Comparison of ENCODE assay signal across 24 mouse cellular contexts in the genomic region with DNA sequence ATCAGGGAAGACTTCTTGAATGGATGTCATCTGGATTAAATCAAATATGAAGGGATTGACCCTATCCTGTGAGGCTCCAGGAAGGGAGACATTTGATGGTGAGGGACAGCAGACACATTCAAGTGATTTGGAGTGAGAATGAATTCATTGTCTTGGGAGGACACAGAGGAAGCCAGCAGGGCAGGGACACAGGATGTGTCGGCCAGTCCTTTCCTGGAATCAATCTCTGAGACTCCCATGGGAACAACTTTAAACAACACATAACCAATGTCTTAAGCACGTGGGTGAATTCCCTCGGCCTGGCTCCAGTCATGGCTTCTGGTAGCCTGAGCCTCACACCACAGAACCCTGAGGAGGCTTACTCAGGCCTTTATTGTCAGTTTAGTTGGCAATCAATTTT. TPM values are rescaled to one million over a fixed set of nuclear protein-coding genes. Genes with fewer than 3 reads are reported as not detected.
DNase-seq lines count a peak whose midpoint lies in the region; ATAC-seq and TF ChIP-seq lines count a peak whose summit lies in the region.
"Had no signal": no experiment of that assay in that cellular context is flagged by ENCODE, and none has a peak within 500 bp of the region (broad histone marks: within the 10 kb centered on the region; RNA-seq: fewer than 3 reads in every experiment).

No protein-coding gene starts in this region.

- H3K9ac ChIP-seq in kidney, embryonic 16.5 days (replicated peaks; ENCODE audit: low read length): no peak overlapping the region
- H3K9ac ChIP-seq in lung, postnatal 0 days (replicated peaks; ENCODE audit: low read depth): no peak overlapping the region
- H3K9ac ChIP-seq in midbrain, embryonic 16.5 days (ENCODE audit: low read depth, low read length): no peak overlapping the region
- H3K9ac ChIP-seq: embryonic facial prominence, embryonic 15.5 days; hindbrain, embryonic 14.5 days; liver, embryonic 13.5 days; lung, embryonic 15.5 days; midbrain, embryonic 13.5 days; neural tube, embryonic 12.5 days had no signal

- WGBS in kidney, embryonic 16.5 days: 44% methylated on average over 3 of the region's 3 CpGs
- 57% methylated on average over 3 of the region's 3 CpGs for WGBS in lung, postnatal 0 days
- 37% methylated on average over 3 of the region's 3 CpGs for WGBS in lung, adult 2 months
- WGBS in midbrain, embryonic 16.5 days: 73% methylated on average over 3 of the region's 3 CpGs

- no peak overlapping the region for H3K4me2 ChIP-seq in kidney, embryonic 16.5 days (replicated peaks; ENCODE audit: low read depth, low read length)
- H3K4me2 ChIP-seq in lung, postnatal 0 days (replicated peaks; ENCODE audit: low read depth, low read length): no peak overlapping the region
- H3K4me2 ChIP-seq in midbrain, embryonic 16.5 days (ENCODE audit: low read length): no peak overlapping the region
- H3K4me2 ChIP-seq: embryonic facial prominence, embryonic 15.5 days; hindbrain, embryonic 14.5 days; liver, embryonic 13.5 days; lung, embryonic 15.5 days; midbrain, embryonic 13.5 days; neural tube, embryonic 12.5 days had no signal

- no peak overlapping the region for H3K27ac ChIP-seq in kidney, embryonic 16.5 days (ENCODE audit: low read length)
- H3K27ac ChIP-seq in lung, postnatal 0 days (ENCODE audit: low read length): no peak overlapping the region
- no peak overlapping the region for H3K27ac ChIP-seq in midbrain, embryonic 16.5 days (ENCODE audit: low read length)
- H3K27ac ChIP-seq: embryonic facial prominence, embryonic 15.5 days; hindbrain, embryonic 14.5 days; left cerebral cortex, adult 2 months; liver, embryonic 13.5 days; lung, embryonic 15.5 days; midbrain, embryonic 13.5 days; neural tube, embryonic 12.5 days had no signal

- TF ChIP-seq EP300 in lung, postnatal 0 days (IDR thresholded peaks at IDR 0.05): peak; percentile 49; the same call in 1 of the 2 replicates

- no peak for TF ChIP-seq CTCF in lung, postnatal 0 days (IDR thresholded peaks at IDR 0.05)
- no peak for TF ChIP-seq CTCF in lung, adult 2 months (IDR thresholded peaks at IDR 0.05; ENCODE audit: insufficient read depth, low read length)

- H3K4me3 ChIP-seq in kidney, embryonic 16.5 days (ENCODE audit: low read length): no peak overlapping the region
- H3K4me3 ChIP-seq in lung, postnatal 0 days (ENCODE audit: low read depth, low read length): no peak overlapping the region
- no peak overlapping the region for H3K4me3 ChIP-seq in lung, adult 2 months (replicated peaks; ENCODE audit: extremely low read depth, low read depth, low read length)
- H3K4me3 ChIP-seq in midbrain, embryonic 16.5 days (ENCODE audit: low read depth, low read length): no peak overlapping the region
- H3K4me3 ChIP-seq: embryonic facial prominence, embryonic 15.5 days; left cerebral cortex, adult 2 months; liver, embryonic 13.5 days; lung, embryonic 15.5 days; megakaryocyte, embryonic 14.5 days; midbrain, embryonic 13.5 days; neural tube, embryonic 12.5 days had no signal

- DNase-seq in kidney, adult 18-20 months: peak; percentile 5
- DNase-seq in lung, postnatal 0 days (ENCODE audit: low spot score): peak; percentile 20
- DNase-seq in lung, adult 2 months: no peak
- DNase-seq in heart, postnatal 10 days: peak; percentile 35 to 39
- DNase-seq in skeletal muscle tissue, adult 2 months (ENCODE audit: low read depth, low spot score): peak; percentile 19
- DNase-seq: adrenal gland, postnatal 14 days; cerebellum, adult 8-10 months; cerebellum, postnatal 36 days; kidney, postnatal 14 days; liver, embryonic 13.5 days; right cerebral cortex, postnatal 14 days; spleen, adult 18-20 months had no signal

- no peaks in the 10 kb centered on the region for H3K27me3 ChIP-seq in kidney, embryonic 16.5 days (ENCODE audit: insufficient read depth, low read length)
- H3K27me3 ChIP-seq in lung, postnatal 0 days (replicated peaks; ENCODE audit: insufficient read depth, low read length): no peaks in the 10 kb centered on the region
- H3K27me3 ChIP-seq in midbrain, embryonic 16.5 days (ENCODE audit: control insufficient read depth, insufficient read depth, low read depth, low read length): no peaks in the 10 kb centered on the region
- H3K27me3 ChIP-seq: embryonic facial prominence, embryonic 15.5 days; liver, embryonic 13.5 days; lung, embryonic 15.5 days; midbrain, embryonic 13.5 days; neural tube, embryonic 12.5 days had no signal

- intact Hi-C loops in heart, postnatal 10 days (cut with DNase I): no loop called here

- TF ChIP-seq POLR2A in lung, adult 2 months (IDR thresholded peaks at IDR 0.05; ENCODE audit: borderline replicate concordance, extremely low read depth, low read depth, low read length): no peak

- no peaks in the 10 kb centered on the region for H3K4me1 ChIP-seq in kidney, embryonic 16.5 days (ENCODE audit: insufficient read depth, low read length)
- H3K4me1 ChIP-seq in lung, postnatal 0 days (ENCODE audit: insufficient read depth, low read depth, low read length): no peaks in the 10 kb centered on the region
- peaks cover 4% of the 10 kb centered on the region; the same call in 1 of the 2 replicates for H3K4me1 ChIP-seq in lung, adult 2 months (ENCODE audit: control insufficient read depth, insufficient read depth, low read length)
- no peaks in the 10 kb centered on the region for H3K4me1 ChIP-seq in midbrain, embryonic 16.5 days (ENCODE audit: control insufficient read depth, insufficient read depth, low read length)
- H3K4me1 ChIP-seq: embryonic facial prominence, embryonic 15.5 days; lung, embryonic 15.5 days; megakaryocyte, embryonic 14.5 days; midbrain, embryonic 13.5 days; neural tube, embryonic 12.5 days had no signal

- ATAC-seq in kidney, embryonic 16.5 days (ENCODE audit: low FRiP score, low TSS enrichment): no peak
- peak; percentile 71 for ATAC-seq in lung, postnatal 0 days
- ATAC-seq in midbrain, embryonic 16.5 days: no peak
- ATAC-seq: activated CD4-positive, CD25-positive, alpha-beta regulatory T cell, adult 4 months; forebrain, embryonic 14.5 days; inflammation-experienced regulatory T-cells, adult 6 months; midbrain, embryonic 13.5 days had no signal

- no peaks in the 10 kb centered on the region for H3K36me3 ChIP-seq in kidney, embryonic 16.5 days (ENCODE audit: insufficient read depth, low read length)
- no peaks in the 10 kb centered on the region for H3K36me3 ChIP-seq in lung, postnatal 0 days (ENCODE audit: insufficient read depth, low read length)
- no peaks in the 10 kb centered on the region for H3K36me3 ChIP-seq in midbrain, embryonic 16.5 days (ENCODE audit: control insufficient read depth, insufficient read depth, low read length)
- H3K36me3 ChIP-seq: embryonic facial prominence, embryonic 15.5 days; liver, embryonic 13.5 days; lung, embryonic 15.5 days; midbrain, embryonic 13.5 days; neural tube, embryonic 12.5 days had no signal

- no peaks in the 10 kb centered on the region for H3K9me3 ChIP-seq in kidney, embryonic 16.5 days (ENCODE audit: low read length)
- H3K9me3 ChIP-seq in lung, postnatal 0 days (ENCODE audit: low read length): no peaks in the 10 kb centered on the region
- no peaks in the 10 kb centered on the region for H3K9me3 ChIP-seq in midbrain, embryonic 16.5 days (replicated peaks; ENCODE audit: control insufficient read depth, low read length, poor library complexity, severe bottlenecking)
- H3K9me3 ChIP-seq: embryonic facial prominence, embryonic 15.5 days; liver, embryonic 13.5 days; lung, embryonic 15.5 days; megakaryocyte, embryonic 14.5 days; midbrain, embryonic 13.5 days; neural tube, embryonic 12.5 days had no signal

RNA-seq across cellular contexts. Expression of gene Otoa, which starts 26.4 kb away (rescaled TPM):
- polyA plus RNA-seq in kidney, embryonic 16.5 days (2015; fragmentation: Nextera tagmentation; extraction: Ambion mirVana): 0.09 and 0.16 TPM in 2 replicates
- polyA plus RNA-seq in lung, postnatal 0 days (2015; fragmentation: Nextera tagmentation; extraction: Ambion mirVana): 0.04 TPM in 2 replicates
- 0.03 and 0.05 TPM in 2 replicates for polyA plus RNA-seq in lung, adult 2 months (2012; rRNA removed)
- total RNA-seq in heart, postnatal 10 days (2021): 1 to 10 TPM; 2.3 to 4.9 TPM
- polyA plus RNA-seq in midbrain, embryonic 16.5 days (2015; fragmentation: Nextera tagmentation; extraction: Ambion mirVana): 0.09 and 0.19 TPM in 2 replicates
- polyA plus RNA-seq: activated CD4-positive, CD25-positive, alpha-beta regulatory T cell, adult 4 months; inflammation-experienced regulatory T-cells, adult 6 months; liver, embryonic 13.5 days; lung, embryonic 15.5 days had no signal

RNA-seq across cellular contexts. Expression of gene Igsf6, which starts 33.5 kb away (rescaled TPM):
- polyA plus RNA-seq in kidney, embryonic 16.5 days (2015; fragmentation: Nextera tagmentation; extraction: Ambion mirVana): 1.3 and 2.1 TPM in 2 replicates
- 5.5 TPM in 2 replicates for polyA plus RNA-seq in lung, postnatal 0 days (2015; fragmentation: Nextera tagmentation; extraction: Ambion mirVana)
- 1.5 and 2.7 TPM in 2 replicates for polyA plus RNA-seq in lung, adult 2 months (2012; rRNA removed)
- 1 to 10 TPM in 1 of 2 experiments, under 1 TPM in 1; 0.72 to 1.2 TPM for total RNA-seq in heart, postnatal 10 days (2021)
- 0.62 and 0.67 TPM in 2 replicates for polyA plus RNA-seq in midbrain, embryonic 16.5 days (2015; fragmentation: Nextera tagmentation; extraction: Ambion mirVana)
